Mouse (Mus musculus) CH12.LX (cell line): ENCODE results near the gene Tpd52l1. TPM values are rescaled to one million over a fixed set of nuclear protein-coding genes. Genes with fewer than 3 reads are reported as not detected.

ENCODE experiments used
- DNase-seq: peaks from one replicate; pipeline ENCODE4 v3.0.0-alpha.2; 2013; ENCODE audit errors: extremely low read depth
- H3K27ac ChIP-seq: 2 replicates; pipeline ENCODE4 v1.5.1; 2012; ENCODE audit warnings: low read depth, mild to moderate bottlenecking, control low read depth, moderate library complexity; ENCODE audit not compliant: insufficient read depth
- H3K27me3 ChIP-seq: replicated peaks from 2 replicates; pipeline ENCODE3; 2012; ENCODE audit warnings: inconsistent platforms
- H3K36me3 ChIP-seq, 2 experiments: replicated peaks in 1 of 2; 2 replicates each; pipeline versions ENCODE3 to v1.6.1; 2012; ENCODE audit warnings: inconsistent platforms in 1 of 2, low read length in 1 of 2, mild to moderate bottlenecking in 1 of 2, mixed read lengths in 1 of 2, moderate library complexity in 1 of 2; ENCODE audit not compliant: control insufficient read depth in 1 of 2, insufficient read depth in 1 of 2
- H3K4me1 ChIP-seq, 2 experiments: 2 replicates each; pipeline ENCODE4 v1.6.1; 2012; ENCODE audit warnings: inconsistent platforms in 1 of 2, moderate library complexity in 1 of 2; ENCODE audit not compliant: insufficient read depth in 2 of 2, control insufficient read depth in 1 of 2
- H3K4me2 ChIP-seq: 2 replicates; pipeline ENCODE4 v1.6.1; 2012; ENCODE audit warnings: low read depth, mild to moderate bottlenecking, control low read depth; ENCODE audit not compliant: poor library complexity, insufficient read depth, severe bottlenecking
- H3K4me3 ChIP-seq, 3 experiments: fragments of 150-350 bp in 1 of 3; sonication (generic) in 1 of 3; replicated peaks in 1 of 3; 2 replicates each; pipeline versions ENCODE3 to v1.5.1; 2011 to 2012; ENCODE audit warnings: low read depth in 2 of 3, low read length in 2 of 3, mild to moderate bottlenecking in 2 of 3, moderate library complexity in 2 of 3, control low read depth in 1 of 3, improper control_type of control experiment in 1 of 3, inconsistent platforms in 1 of 3, mixed read lengths in 1 of 3; ENCODE audit not compliant: poor library complexity in 1 of 3
- H3K79me2 ChIP-seq: replicated peaks from 2 replicates; pipeline ENCODE4 v1.6.1; 2012; ENCODE audit warnings: mild to moderate bottlenecking, moderate library complexity; ENCODE audit not compliant: control insufficient read depth, poor library complexity, insufficient read depth, severe bottlenecking; ENCODE audit errors: extremely low read depth
- H3K9ac ChIP-seq: 2 replicates; pipeline ENCODE4 v1.6.1; 2012; ENCODE audit warnings: low read depth, mild to moderate bottlenecking, control low read depth, moderate library complexity; ENCODE audit not compliant: insufficient read depth
- H3K9me3 ChIP-seq: replicated peaks from 2 replicates; pipeline ENCODE3; 2012; ENCODE audit warnings: low read length, inconsistent platforms, mixed read lengths
- BHLHE40 ChIP-seq: IDR thresholded peaks from 2 replicates; pipeline ENCODE4 v1.6.1; 2011; ENCODE audit warnings: mild to moderate bottlenecking, low read depth, low read length, improper control_type of control experiment
- CHD2 ChIP-seq: IDR thresholded peaks from 2 replicates; pipeline ENCODE4 v1.6.1; 2011; ENCODE audit warnings: low read length, improper control_type of control experiment
- ELF1 ChIP-seq: IDR thresholded peaks from 2 replicates; pipeline ENCODE4 v1.6.1; 2014; ENCODE audit warnings: low read depth, mild to moderate bottlenecking, inconsistent platforms, low read length, improper control_type of control experiment
- EP300 ChIP-seq: IDR thresholded peaks from 2 replicates; pipeline ENCODE4 v1.6.1; 2011; ENCODE audit warnings: low read length, improper control_type of control experiment
- ETS1 ChIP-seq: conservative IDR thresholded peaks from 2 replicates; pipeline ENCODE4 v1.6.1; 2012; ENCODE audit warnings: low read depth, mild to moderate bottlenecking, inconsistent platforms, low read length, improper control_type of control experiment, moderate library complexity
- KAT2A ChIP-seq: IDR thresholded peaks from 2 replicates; pipeline ENCODE4 v1.6.1; 2012; ENCODE audit warnings: low read length, improper control_type of control experiment, inconsistent platforms; ENCODE audit not compliant: insufficient replicate concordance
- MAX ChIP-seq: IDR thresholded peaks from 2 replicates; pipeline ENCODE4 v1.6.1; 2011; ENCODE audit warnings: low read length, improper control_type of control experiment
- MEF2A ChIP-seq: IDR thresholded peaks from 2 replicates; pipeline ENCODE4 v1.6.1; 2014; ENCODE audit warnings: low read depth, mild to moderate bottlenecking, inconsistent platforms, low read length, improper control_type of control experiment, borderline replicate concordance
- MXI1 ChIP-seq: IDR thresholded peaks from 2 replicates; pipeline ENCODE4 v1.6.1; 2011; ENCODE audit warnings: mild to moderate bottlenecking, low read depth, low read length, improper control_type of control experiment
- NRF1 ChIP-seq: IDR thresholded peaks from 2 replicates; pipeline ENCODE4 v1.6.1; 2014; ENCODE audit warnings: low read depth, mild to moderate bottlenecking, inconsistent platforms, low read length, improper control_type of control experiment, moderate library complexity
- PAX5 ChIP-seq: IDR thresholded peaks from 2 replicates; pipeline ENCODE4 v1.6.1; 2012; ENCODE audit warnings: low read length, inconsistent platforms, mixed read lengths
- RCOR1 ChIP-seq: conservative IDR thresholded peaks from 2 replicates; pipeline ENCODE4 v1.6.1; 2012; ENCODE audit warnings: low read depth, mild to moderate bottlenecking, inconsistent platforms, low read length, improper control_type of control experiment
- SIN3A ChIP-seq: IDR thresholded peaks from 2 replicates; pipeline ENCODE4 v1.6.1; 2012; ENCODE audit warnings: low read length, improper control_type of control experiment, inconsistent platforms
- SMC3 ChIP-seq: IDR thresholded peaks from 2 replicates; pipeline ENCODE4 v1.6.1; 2011; ENCODE audit warnings: low read depth, low read length, improper control_type of control experiment
- UBTF ChIP-seq: IDR thresholded peaks from 2 replicates; pipeline ENCODE4 v1.6.1; 2012; ENCODE audit warnings: low read depth, mild to moderate bottlenecking, inconsistent platforms, low read length, improper control_type of control experiment, moderate library complexity
- USF1 ChIP-seq: IDR thresholded peaks from 2 replicates; pipeline ENCODE4 v1.6.1; 2014; ENCODE audit warnings: low read depth, mild to moderate bottlenecking, inconsistent platforms, low read length, improper control_type of control experiment
- USF2 ChIP-seq: conservative IDR thresholded peaks from 2 replicates; pipeline ENCODE4 v1.6.1; 2011; ENCODE audit warnings: low read depth, low read length, improper control_type of control experiment
- ZKSCAN1 ChIP-seq: IDR thresholded peaks from 2 replicates; pipeline ENCODE4 v1.6.1; 2012; ENCODE audit warnings: low read depth, inconsistent platforms, low read length, improper control_type of control experiment, borderline replicate concordance
- ZMIZ1 ChIP-seq: IDR thresholded peaks from 2 replicates; pipeline ENCODE4 v1.6.1; 2012; ENCODE audit warnings: low read depth, mild to moderate bottlenecking, inconsistent platforms, low read length, improper control_type of control experiment
- dilution Hi-C: fragments of 300-500 bp; cut with MboI; formaldehyde crosslinking; loops from 2 replicates; pipeline ENCODE4 v1.14.3; 2020; ENCODE audit warnings: low sequenced_read_pairs; ENCODE audit not compliant: extremely low pct_unique_long_range_greater_than_20kb, extremely low pct_ligation_motif_present
- in situ Hi-C: fragments of 300-500 bp; cut with MboI; formaldehyde crosslinking; loops from 3 replicates; pipeline ENCODE4 v1.14.3; 2019; ENCODE audit warnings: low sequenced_read_pairs, low pct_ligation_motif_present, low pct_unique_long_range_greater_than_20kb, mixed read lengths
- polyA plus RNA-seq: library from polyadenylated mRNA; unstranded; fragments of >175 nt; gene quantifications from 2 replicates; pipeline ENCODE4 v1.2.1, GENCODE M21; 2012; ENCODE audit warnings: low read depth; ENCODE audit not compliant: insufficient read length
- total RNA-seq, 2 experiments: library from RNA; depleted of rRNA; stranded (reverse); fragments of 300-350 nt in 1 of 2; fragments of >200 nt in 1 of 2; gene quantifications; 2 replicates each; pipeline ENCODE4 v1.2.3; 2012 to 2014

The Tpd52l1 gene
- total RNA-seq (2012; rRNA removed) (not detected in 2 replicates), total RNA-seq (2014; rRNA removed) (not detected in 2 replicates), polyA plus RNA-seq (not detected in 2 replicates)

DNA sequence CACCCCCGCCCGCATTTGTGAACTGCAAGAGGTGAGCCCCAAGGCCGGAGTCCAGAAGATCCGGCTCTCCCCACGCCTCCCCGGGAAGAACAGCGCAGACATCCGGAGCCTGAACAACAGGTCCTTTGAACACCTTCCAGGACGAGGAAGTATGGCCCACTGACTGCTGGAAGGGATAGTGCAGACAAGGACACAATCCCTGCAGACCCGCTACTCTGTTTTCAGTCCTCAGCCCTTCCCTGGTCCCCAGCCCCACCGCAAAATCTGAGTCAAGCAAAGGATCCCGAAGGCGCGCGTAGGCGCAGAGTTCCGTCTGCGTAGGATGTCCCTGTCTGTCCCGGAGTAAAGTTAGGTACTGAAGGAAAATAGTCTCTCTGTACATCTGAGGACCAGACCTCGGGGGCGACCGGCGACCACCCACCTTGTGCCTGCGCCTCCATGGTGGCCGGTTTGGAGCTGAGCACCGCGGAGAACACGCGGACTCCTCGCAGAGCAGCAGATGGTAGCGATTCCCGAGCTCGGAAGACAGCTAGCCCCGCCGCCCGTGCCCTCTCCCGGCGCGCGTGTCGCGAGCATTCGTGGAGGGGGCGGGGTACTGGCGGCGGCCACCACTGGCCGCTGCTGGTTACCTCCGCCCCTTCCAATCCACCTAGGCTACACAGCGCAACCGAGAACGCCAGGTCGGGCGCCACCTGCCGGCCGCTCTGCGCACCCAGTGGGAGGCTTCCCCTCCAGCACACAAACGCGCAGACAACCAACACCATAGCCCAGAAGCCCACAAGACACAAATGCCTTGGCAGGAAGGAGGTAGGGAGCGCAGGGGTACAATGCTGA, at the start of gene Tpd52l1:
Tpd52l1 (minus strand) TSS at position 668 of the 834 bp plus-strand sequence.
- TF ChIP-seq SMC3 (no peak), PAX5 (no peak), ELF1 (no peak), USF1 (no peak), NRF1 (no peak), CHD2 (no peak), BHLHE40 (no peak), MEF2A (no peak), RCOR1 (no peak), SIN3A (no peak), MAX (no peak), MXI1 (no peak)
- dilution Hi-C loops = no loop called here

DNA sequence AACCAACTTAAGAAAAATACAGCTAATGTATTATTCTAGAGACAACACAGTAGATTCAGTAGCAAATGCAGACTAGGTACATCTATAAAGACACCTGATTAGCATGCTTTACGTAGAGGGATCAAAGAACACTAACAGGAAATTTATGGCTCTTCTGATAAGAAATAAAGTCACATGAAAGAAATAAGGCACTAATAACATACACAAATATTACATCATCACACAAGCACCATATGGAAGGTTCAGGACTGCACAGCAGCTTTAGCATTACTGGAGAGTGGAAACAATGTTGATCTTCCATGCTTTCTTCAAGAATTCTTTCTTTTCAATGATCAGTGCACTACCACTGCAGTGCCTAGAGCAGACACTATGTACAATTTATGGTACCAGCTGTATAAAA, 48.5 kb upstream of the Tpd52l1 start:
- Histone ChIP-seq H3K79me2 (no peaks in the 10 kb centered on the region), H3K36me3 (no peaks in the 10 kb centered on the region), H3K27me3 (no peaks in the 10 kb centered on the region), H3K4me1 (no peaks in the 10 kb centered on the region), H3K9ac (no peak overlapping the region), H3K4me2 (no peak overlapping the region), H3K9me3 (no peaks in the 10 kb centered on the region), H3K27ac (no peak overlapping the region), H3K4me3 (no peak overlapping the region)
- DNase-seq = no peak
- dilution Hi-C loops (no loop called here), in situ Hi-C loops (no loop called here)
- no peak for TF ChIP-seq MEF2A
- no peak for TF ChIP-seq KAT2A
- TF ChIP-seq ZMIZ1 = no peak
- no peak for TF ChIP-seq UBTF
- TF ChIP-seq ZKSCAN1 = no peak
- no peak for TF ChIP-seq EP300
- no peak for TF ChIP-seq USF2
- no peak for TF ChIP-seq SIN3A
- TF ChIP-seq ETS1 = no peak

More for the DNA sequence above, at the start of gene Tpd52l1:
- H3K9ac ChIP-seq = no peak within 1 kb of the TSS
- no peaks in the 10 kb centered on the region for H3K9me3 ChIP-seq
- no peaks in the 10 kb centered on the region for H3K27me3 ChIP-seq
- H3K4me1 ChIP-seq = no peaks in the 10 kb centered on the region
- no peak within 1 kb of the TSS for H3K27ac ChIP-seq
- DNase-seq = no peak
- H3K4me2 ChIP-seq = no peak within 1 kb of the TSS
- no peak within 1 kb of the TSS for H3K4me3 ChIP-seq
- no peaks in the 10 kb centered on the region for H3K79me2 ChIP-seq
- H3K36me3 ChIP-seq = no peaks in the 10 kb centered on the region
- in situ Hi-C loops = no loop called here
